Mouse (Mus musculus) ES-E14 (cell line): Measurements from ENCODE around the gene Slitrk3. TPM values are rescaled to one million over a fixed set of nuclear protein-coding genes. Genes with fewer than 3 reads are reported as not detected.
"Not testable (repeated sequence)": the region's sequence is repeated elsewhere in the genome, so short reads cannot be mapped to it uniquely, and the experiment has no call there.

Experiments
- DNase-seq: peaks from one replicate; pipeline ENCODE4 v3.0.0-alpha.2; 2013; ENCODE audit warnings: low read depth, low spot score
- H3K27ac ChIP-seq: 2 replicates; pipeline ENCODE4 v1.5.1; 2012; ENCODE audit warnings: low read depth, mild to moderate bottlenecking, low read length, moderate library complexity, mixed read lengths; ENCODE audit not compliant: poor library complexity, insufficient read depth, severe bottlenecking
- H3K36me3 ChIP-seq: 2 replicates; pipeline ENCODE4 v1.6.1; 2012; ENCODE audit warnings: mild to moderate bottlenecking, low read length, moderate library complexity, mixed read lengths; ENCODE audit not compliant: control insufficient read depth, poor library complexity, insufficient read depth, severe bottlenecking
- H3K4me1 ChIP-seq, 2 experiments: fragments of 150-350 bp in 1 of 2; sonication (generic) in 1 of 2; 2 replicates each; pipeline ENCODE4 v1.6.1; 2012; ENCODE audit warnings: low read length in 2 of 2, mild to moderate bottlenecking in 1 of 2, mixed read lengths in 1 of 2; ENCODE audit not compliant: control insufficient read depth in 2 of 2, insufficient read depth in 2 of 2, poor library complexity in 1 of 2
- H3K4me3 ChIP-seq, 2 experiments: fragments of 150-350 bp in 1 of 2; sonication (generic) in 1 of 2; 2 replicates each; pipeline ENCODE4 v1.5.1; 2012; ENCODE audit warnings: low read length in 2 of 2, low read depth in 1 of 2, mild to moderate bottlenecking in 1 of 2, mixed read lengths in 1 of 2; ENCODE audit not compliant: insufficient read depth in 1 of 2, poor library complexity in 1 of 2, severe bottlenecking in 1 of 2
- H3K9ac ChIP-seq: 2 replicates; pipeline ENCODE4 v1.6.1; 2012; ENCODE audit warnings: low read depth, mild to moderate bottlenecking, low read length, mixed read lengths; ENCODE audit not compliant: poor library complexity, insufficient read depth, severe bottlenecking
- H3K9me3 ChIP-seq: fragments of 150-350 bp; sonication (generic); 2 replicates; pipeline ENCODE4 v1.6.1; 2012; ENCODE audit warnings: low read depth, mild to moderate bottlenecking, low read length; ENCODE audit not compliant: control insufficient read depth, insufficient read depth
- CHD2 ChIP-seq: IDR thresholded peaks from 2 replicates; pipeline ENCODE4 v1.6.1; 2014; ENCODE audit warnings: mild to moderate bottlenecking, low read depth, low read length, inconsistent platforms
- HCFC1 ChIP-seq: IDR thresholded peaks from 2 replicates; pipeline ENCODE4 v1.6.1; 2012; ENCODE audit warnings: low read length, inconsistent platforms, borderline replicate concordance; ENCODE audit not compliant: insufficient read depth
- MAFK ChIP-seq: IDR thresholded peaks from 2 replicates; pipeline ENCODE4 v1.6.1; 2014; ENCODE audit warnings: mild to moderate bottlenecking, low read depth, low read length, inconsistent platforms; ENCODE audit not compliant: insufficient read depth
- ZC3H11A ChIP-seq: IDR thresholded peaks from 2 replicates; pipeline ENCODE4 v1.6.1; 2012; ENCODE audit warnings: low read depth, mild to moderate bottlenecking, inconsistent platforms, low read length, borderline replicate concordance
- ZNF384 ChIP-seq: IDR thresholded peaks from 2 replicates; pipeline ENCODE4 v1.6.1; 2012; ENCODE audit warnings: low read depth, low read length, inconsistent platforms
- in situ Hi-C, 2 experiments: fragments of 600-800 bp; cut with MboI; formaldehyde crosslinking; loops; one replicate each; pipeline ENCODE4 v1.15.1; 2025; ENCODE audit warnings: low sequenced_read_pairs in 2 of 2, inconsistent platforms in 1 of 2; ENCODE audit not compliant: unreplicated experiment in 2 of 2
- total RNA-seq: library from RNA; depleted of rRNA; stranded (reverse); fragments of 300-350 nt; gene quantifications from 2 replicates; pipeline ENCODE4 v1.2.3, GENCODE M21; 2012; rRNA removed

Slitrk3 gene
- total RNA-seq = 0.04 TPM in 1 of 2 replicates, not detected in the other

GRCm38 (mm10) chr3:73057197-73057811 is at the start of gene Slitrk3:
Slitrk3 (minus strand) TSS chr3:73057803.
- H3K4me3 ChIP-seq = peak within 1 kb of the TSS; percentile 46 to 61
- no peaks in the 10 kb centered on the region; a peak in 1 of 4 replicates for H3K4me1 ChIP-seq
- in situ Hi-C loops = no loop called here
- no peak within 1 kb of the TSS for H3K27ac ChIP-seq
- H3K9me3 ChIP-seq = no peaks in the 10 kb centered on the region
- H3K9ac ChIP-seq = no peak within 1 kb of the TSS
- TF ChIP-seq HCFC1 (no peak), ZNF384 (no peak), CHD2 (no peak), ZC3H11A (no peak), MAFK (no peak)
- DNase-seq = no peak
- H3K36me3 ChIP-seq = no peaks in the 10 kb centered on the region

- H3K27ac ChIP-seq, H3K9ac ChIP-seq, H3K4me1 ChIP-seq, H3K9me3 ChIP-seq, H3K4me3 ChIP-seq, H3K36me3 ChIP-seq, DNase-seq, in situ Hi-C loops: not testable (repeated sequence)
Measured at GRCm38 (mm10) chr3:73094445-73094844, 36.8 kb upstream of the Slitrk3 start.

- TF ChIP-seq CHD2 (no peak), ZC3H11A (no peak), MAFK (no peak), HCFC1 (no peak), ZNF384 (no peak)
- no peak for DNase-seq
- Histone ChIP-seq H3K36me3 (no peaks in the 10 kb centered on the region), H3K27ac (no peak overlapping the region), H3K9ac (no peak overlapping the region), H3K4me3 (no peak overlapping the region), H3K9me3 (no peaks in the 10 kb centered on the region), H3K4me1 (no peaks in the 10 kb centered on the region)
- in situ Hi-C loops = no loop called here
Measured at GRCm38 (mm10) chr3:73084620-73085019, 27.0 kb upstream of the Slitrk3 start.

- no peak overlapping the region for H3K9ac ChIP-seq
- in situ Hi-C loops = no loop called here
- H3K27ac ChIP-seq = no peak overlapping the region
Measured at GRCm38 (mm10) chr3:73065823-73066755, 8.5 kb upstream of the Slitrk3 start.

More at GRCm38 (mm10) chr3:73065823-73066755, 8.5 kb upstream of the Slitrk3 start:
- peak; percentile 38 for DNase-seq
- H3K9me3 ChIP-seq = no peaks in the 10 kb centered on the region
- H3K4me3 ChIP-seq = no peak overlapping the region
- 0 out of 2 replicates have a peak, but pooled peaks have one; percentile 24 for TF ChIP-seq MAFK
- TF ChIP-seq ZNF384 = no peak
- TF ChIP-seq ZC3H11A = no peak
- H3K4me1 ChIP-seq = no peaks in the 10 kb centered on the region
- H3K36me3 ChIP-seq = no peaks in the 10 kb centered on the region
